Mouse (Mus musculus): ENCODE data around the gene Lhx9. TPM values are rescaled to one million over a fixed set of nuclear protein-coding genes. Genes with fewer than 3 reads are reported as not detected.
A peak's percentile ranks its signal among the peaks of the same experiment; 100 is the strongest.

The Lhx9 gene
- total and polyA plus RNA-seq, 3 experiments: 0.10 to 4.7 (median 0.98) TPM

DNA sequence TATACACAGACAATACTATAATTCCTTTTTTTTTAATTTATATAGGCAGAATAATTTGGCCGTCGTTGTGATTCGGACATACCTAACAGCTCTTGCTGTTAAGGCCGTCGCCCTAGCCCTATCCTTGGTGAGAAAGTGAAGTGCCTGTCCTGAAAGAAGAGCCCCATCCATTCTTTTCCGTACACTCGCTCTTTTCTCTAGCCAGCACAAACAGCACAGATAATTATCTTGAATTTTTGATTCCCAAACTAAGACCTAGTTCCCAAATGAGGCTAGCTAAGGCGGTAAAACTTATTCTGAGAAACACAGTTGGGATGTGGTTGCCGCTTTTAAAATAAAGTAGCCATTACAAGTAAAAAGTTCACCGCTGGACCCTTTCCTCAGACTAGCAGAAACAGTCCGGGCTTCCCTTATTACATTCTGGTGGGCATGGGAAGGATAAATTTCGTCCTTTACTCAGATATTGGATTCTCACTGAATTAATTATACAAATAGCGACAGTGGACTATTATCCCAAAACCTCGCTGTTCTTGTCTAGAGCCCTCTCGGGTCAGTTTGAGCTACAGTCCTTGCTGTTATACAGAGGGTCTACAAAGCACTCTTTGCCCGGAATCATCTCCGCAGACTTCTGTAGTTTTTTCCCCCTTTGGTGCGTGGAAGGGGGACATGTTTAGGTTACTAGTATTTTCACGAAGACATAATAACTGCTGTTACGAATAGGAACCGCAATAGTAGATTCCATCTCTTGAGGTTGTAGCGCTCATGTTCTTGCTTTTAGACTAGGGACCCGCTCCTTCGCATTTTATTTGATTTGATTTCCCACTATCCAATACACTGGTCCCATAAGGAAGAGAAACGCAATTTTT lies 7.7 kb downstream of the Lhx9 start:
- ATAC-seq (ENCODE audit: extremely low read depth, insufficient number of reproducible peaks, low FRiP score, poor library complexity, severe bottlenecking) (no peak), DNase-seq (ENCODE audit: low spot score) (no peak)
- no peak overlapping the region for H3K4me3 ChIP-seq (ENCODE audit: low read depth, low read length)
- H3K9me3 ChIP-seq (replicated peaks): no peaks in the 10 kb centered on the region
- H3K27me3 ChIP-seq (ENCODE audit: insufficient read depth, low read length): peaks cover 94% of the 10 kb centered on the region
- peaks cover 38% of the 10 kb centered on the region for H3K4me1 ChIP-seq (ENCODE audit: insufficient read depth, low read depth, low read length)
- TF ChIP-seq GATA2 (IDR thresholded peaks at IDR 0.05; ENCODE audit: borderline replicate concordance, low read depth, low read length) (no peak), GATA1 (IDR thresholded peaks at IDR 0.05; ENCODE audit: borderline replicate concordance, low read length) (no peak), TAL1 (conservative IDR thresholded peaks at IDR 0.05; ENCODE audit: low read depth, low read length) (no peak), CTCF (IDR thresholded peaks at IDR 0.05; ENCODE audit: low read depth, low read length) (no peak), POLR2AphosphoS5 (IDR thresholded peaks at IDR 0.05; ENCODE audit: insufficient replicate concordance, low read depth, low read length) (no peak)
- no peaks in the 10 kb centered on the region for H3K36me3 ChIP-seq (replicated peaks)

DNA sequence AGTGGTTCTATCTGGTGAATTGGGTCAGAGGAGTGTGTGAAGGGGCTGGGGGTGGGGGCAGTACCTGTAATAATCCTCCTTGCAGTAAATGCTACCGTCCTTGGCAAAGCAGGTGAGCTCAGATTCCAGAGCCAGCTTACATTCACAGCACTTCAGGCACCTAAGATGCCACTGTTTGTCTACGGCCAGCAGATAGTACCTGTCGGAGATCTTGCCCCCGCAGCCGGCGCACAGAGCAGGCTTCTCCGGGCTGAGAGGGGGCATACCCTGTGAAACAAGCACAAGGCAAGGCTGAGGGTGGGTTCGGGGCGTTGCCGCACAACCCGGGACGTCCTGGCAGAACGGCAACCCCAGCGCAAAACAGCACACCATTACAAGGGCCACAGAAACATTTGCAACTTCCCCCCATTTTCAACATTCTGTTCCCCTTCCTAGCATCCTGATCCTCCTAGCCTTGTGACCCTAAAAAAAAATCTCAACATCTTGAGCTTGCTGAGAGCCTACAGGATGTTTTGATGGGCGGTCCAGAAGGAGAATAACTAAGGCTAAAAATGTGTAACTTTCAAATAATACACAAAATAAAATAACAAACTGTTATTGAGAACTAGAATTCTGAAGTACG lies 8.5 kb downstream of the Lhx9 start:
- Histone ChIP-seq H3K36me3 (replicated peaks) (no peaks in the 10 kb centered on the region), H3K4me3 (ENCODE audit: low read depth, low read length) (no peak overlapping the region), H3K4me1 (ENCODE audit: insufficient read depth, low read depth, low read length) (peaks cover 40% of the 10 kb centered on the region), H3K9me3 (replicated peaks) (no peaks in the 10 kb centered on the region), H3K27me3 (ENCODE audit: insufficient read depth, low read length) (peaks cover 86% of the 10 kb centered on the region)
- ATAC-seq (ENCODE audit: extremely low read depth, insufficient number of reproducible peaks, low FRiP score, poor library complexity, severe bottlenecking) (no peak), DNase-seq (ENCODE audit: low spot score) (no peak)
- TF ChIP-seq GATA2 (IDR thresholded peaks at IDR 0.05; ENCODE audit: borderline replicate concordance, low read depth, low read length) (no peak), POLR2AphosphoS5 (IDR thresholded peaks at IDR 0.05; ENCODE audit: insufficient replicate concordance, low read depth, low read length) (no peak), CTCF (IDR thresholded peaks at IDR 0.05; ENCODE audit: low read depth, low read length) (no peak), TAL1 (conservative IDR thresholded peaks at IDR 0.05; ENCODE audit: low read depth, low read length) (no peak), GATA1 (IDR thresholded peaks at IDR 0.05; ENCODE audit: borderline replicate concordance, low read length) (no peak)

DNA sequence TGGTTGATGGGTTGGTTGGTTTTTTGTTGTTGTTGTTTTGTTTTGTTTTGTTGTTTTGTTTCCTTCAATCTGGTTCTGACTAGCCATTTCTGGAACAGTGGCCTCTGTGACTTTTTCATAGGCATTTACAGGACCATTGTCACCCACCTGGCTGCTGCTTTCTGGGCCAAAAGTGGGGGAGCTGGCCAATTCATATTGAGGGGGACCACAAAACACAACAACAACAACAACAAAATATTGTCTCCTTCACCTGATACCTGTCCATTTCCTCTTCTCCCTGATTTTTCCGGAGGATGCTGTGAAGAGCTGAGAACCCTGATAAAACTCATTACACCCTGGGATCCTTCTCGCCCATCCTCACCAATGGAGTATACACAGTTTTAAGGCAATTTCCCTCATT lies 9.1 kb downstream of the Lhx9 start:
- Histone ChIP-seq H3K4me3 (ENCODE audit: low read depth, low read length) (no peak overlapping the region), H3K36me3 (replicated peaks) (no peaks in the 10 kb centered on the region), H3K4me1 (ENCODE audit: insufficient read depth, low read depth, low read length) (peaks cover 39% of the 10 kb centered on the region), H3K27me3 (ENCODE audit: insufficient read depth, low read length) (peaks cover 82% of the 10 kb centered on the region), H3K9me3 (replicated peaks) (no peaks in the 10 kb centered on the region)
- ATAC-seq (ENCODE audit: extremely low read depth, insufficient number of reproducible peaks, low FRiP score, poor library complexity, severe bottlenecking): no peak
- no peak for TF ChIP-seq CTCF (IDR thresholded peaks at IDR 0.05; ENCODE audit: low read depth, low read length)
- TF ChIP-seq GATA1 (IDR thresholded peaks at IDR 0.05; ENCODE audit: borderline replicate concordance, low read length): no peak
- TF ChIP-seq TAL1 (conservative IDR thresholded peaks at IDR 0.05; ENCODE audit: low read depth, low read length): no peak
- TF ChIP-seq POLR2AphosphoS5 (IDR thresholded peaks at IDR 0.05; ENCODE audit: insufficient replicate concordance, low read depth, low read length): no peak
- no peak for TF ChIP-seq GATA2 (IDR thresholded peaks at IDR 0.05; ENCODE audit: borderline replicate concordance, low read depth, low read length)
- no peak for DNase-seq (ENCODE audit: low spot score)

DNA sequence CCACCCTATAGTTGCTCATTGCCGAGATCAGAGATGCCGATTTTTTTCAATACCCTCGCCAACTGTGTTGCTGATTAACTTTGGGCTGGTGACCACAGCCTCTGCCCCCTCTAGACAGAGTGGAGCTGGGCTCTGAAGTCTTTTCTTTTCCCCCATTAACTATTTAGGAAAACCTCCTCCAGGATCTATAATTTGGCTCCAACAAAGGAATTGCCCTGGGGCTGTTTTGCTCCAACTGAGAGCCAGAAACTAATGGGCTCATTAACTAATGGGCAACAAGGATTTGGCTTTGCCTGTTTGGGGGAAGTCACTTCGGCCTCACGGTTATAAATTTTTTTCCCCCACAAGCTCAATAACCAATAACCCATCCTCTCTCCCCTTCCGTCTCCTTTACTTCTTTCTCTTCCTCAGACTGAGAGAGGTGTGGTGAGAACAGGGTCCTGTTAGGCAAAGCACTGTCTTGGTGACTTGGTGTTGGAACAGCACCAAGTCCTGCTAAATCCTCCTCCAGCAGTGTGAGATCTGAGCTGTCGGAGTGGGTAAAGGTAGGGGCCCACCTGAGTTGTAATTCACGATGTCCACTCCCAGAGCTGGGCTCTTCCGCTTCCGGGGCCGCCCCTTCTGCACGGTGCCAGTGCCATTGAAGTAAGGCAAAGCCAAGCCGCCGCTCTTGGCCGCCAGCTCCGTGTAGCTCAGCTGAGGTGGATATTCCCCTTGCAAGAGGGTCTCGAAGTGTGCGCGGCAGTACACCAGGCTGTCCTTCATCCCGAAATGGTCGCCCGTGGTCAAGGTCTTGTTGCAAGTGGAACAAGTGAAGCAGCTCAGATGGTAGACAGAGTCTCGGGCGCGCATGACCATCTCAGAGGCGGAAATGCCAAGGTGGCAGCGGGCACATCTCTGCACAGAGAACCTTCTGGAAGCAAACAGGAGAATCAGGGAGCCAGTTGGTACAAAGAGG lies 10.3 kb downstream of the Lhx9 start:
- no peak for TF ChIP-seq GATA2 (IDR thresholded peaks at IDR 0.05; ENCODE audit: borderline replicate concordance, low read depth, low read length)
- TF ChIP-seq POLR2AphosphoS5 (IDR thresholded peaks at IDR 0.05; ENCODE audit: insufficient replicate concordance, low read depth, low read length): no peak
- no peak for TF ChIP-seq CTCF (IDR thresholded peaks at IDR 0.05; ENCODE audit: low read depth, low read length)
- H3K36me3 ChIP-seq (replicated peaks): no peaks in the 10 kb centered on the region
- no peak for ATAC-seq (ENCODE audit: extremely low read depth, insufficient number of reproducible peaks, low FRiP score, poor library complexity, severe bottlenecking)
- H3K4me1 ChIP-seq (ENCODE audit: insufficient read depth, low read depth, low read length): peaks cover 27% of the 10 kb centered on the region
- DNase-seq (ENCODE audit: low spot score): no peak
- H3K27me3 ChIP-seq (ENCODE audit: insufficient read depth, low read length): peaks cover 70% of the 10 kb centered on the region
- no peaks in the 10 kb centered on the region for H3K9me3 ChIP-seq (replicated peaks)
- H3K4me3 ChIP-seq (ENCODE audit: low read depth, low read length): peak overlapping the region; percentile 56

DNA sequence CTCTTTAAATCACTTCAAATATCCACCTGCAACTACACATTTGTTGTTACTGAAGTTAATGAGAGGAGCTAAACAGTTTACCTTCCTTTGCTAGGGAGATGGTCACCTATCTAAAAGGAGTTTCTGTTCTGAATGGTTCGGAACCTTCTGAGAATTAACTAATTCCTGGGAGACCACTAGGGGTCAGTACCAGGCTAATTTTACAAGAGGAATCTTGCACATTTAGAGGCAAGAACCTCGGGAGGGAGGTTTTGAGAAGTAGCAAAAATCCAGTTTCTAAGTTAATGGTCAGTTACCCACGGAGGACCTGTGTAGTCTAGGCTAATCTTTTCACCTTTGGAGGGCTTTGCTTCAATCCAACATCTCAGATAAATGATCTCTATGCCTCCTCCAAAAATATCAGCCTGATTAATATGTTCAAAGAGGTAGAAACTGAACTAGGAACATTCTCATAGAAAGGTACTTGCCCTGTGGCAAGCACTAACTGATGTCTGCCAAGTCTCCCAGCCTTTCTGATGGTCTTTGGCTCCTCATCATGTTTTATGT lies 12.9 kb downstream of the Lhx9 start:
- Histone ChIP-seq H3K9me3 (replicated peaks) (no peaks in the 10 kb centered on the region), H3K27me3 (ENCODE audit: insufficient read depth, low read length) (peaks cover 45% of the 10 kb centered on the region), H3K4me1 (ENCODE audit: insufficient read depth, low read depth, low read length) (peaks cover 21% of the 10 kb centered on the region), H3K4me3 (ENCODE audit: low read depth, low read length) (no peak overlapping the region), H3K36me3 (replicated peaks) (no peaks in the 10 kb centered on the region)
- DNase-seq (ENCODE audit: low spot score) (no peak), ATAC-seq (ENCODE audit: extremely low read depth, insufficient number of reproducible peaks, low FRiP score, poor library complexity, severe bottlenecking) (no peak)
- TF ChIP-seq TAL1 (conservative IDR thresholded peaks at IDR 0.05; ENCODE audit: low read depth, low read length) (no peak), GATA2 (IDR thresholded peaks at IDR 0.05; ENCODE audit: borderline replicate concordance, low read depth, low read length) (no peak), POLR2AphosphoS5 (IDR thresholded peaks at IDR 0.05; ENCODE audit: insufficient replicate concordance, low read depth, low read length) (no peak), CTCF (IDR thresholded peaks at IDR 0.05; ENCODE audit: low read depth, low read length) (no peak), GATA1 (IDR thresholded peaks at IDR 0.05; ENCODE audit: borderline replicate concordance, low read length) (no peak)

Data from G1E (cell line).